Mouse (Mus musculus): Measurements from ENCODE around the gene Acsl5.

Acsl5 gene

DNA sequence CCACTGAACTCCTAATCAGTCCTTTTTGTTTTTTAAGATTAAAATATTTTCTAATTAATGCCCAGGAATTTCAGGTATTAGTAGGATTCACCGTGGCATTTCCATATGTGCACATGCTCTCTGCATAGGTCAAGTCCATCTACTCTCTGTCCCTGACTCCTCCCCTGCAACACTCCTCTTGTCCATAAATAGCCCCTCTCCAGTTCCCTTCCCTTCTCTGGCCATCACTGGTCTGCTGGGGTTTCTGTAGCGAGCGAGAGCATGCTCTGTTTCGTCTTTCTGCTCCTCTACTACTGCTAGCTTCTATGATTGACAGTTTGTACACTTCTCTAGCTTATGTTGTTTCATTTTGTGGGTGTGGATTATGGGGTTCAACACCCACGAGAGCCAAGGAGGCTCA, 80.0 kb downstream of the Acsl5 start:
- no peak for DNase-seq (ENCODE audit: low spot score in 2 of 2)

- peak; percentile 38 to 43 for DNase-seq (ENCODE audit: low spot score in 2 of 2)
These were observed 81.0 kb downstream of the Acsl5 start for GRCm38 (mm10) chr19:55332641-55333268.

- DNase-seq (ENCODE audit: low spot score in 2 of 2), result no peak
These were observed 84.1 kb downstream of the Acsl5 start for GRCm38 (mm10) chr19:55335881-55336280.

GRCm38 (mm10) chr19:55336441-55336840, 84.7 kb downstream of the Acsl5 start:
- no peak for DNase-seq (ENCODE audit: low spot score in 2 of 2)

- no peak for DNase-seq (ENCODE audit: low spot score in 2 of 2)
These were observed 85.3 kb downstream of the Acsl5 start for GRCm38 (mm10) chr19:55337066-55337465.

DNA sequence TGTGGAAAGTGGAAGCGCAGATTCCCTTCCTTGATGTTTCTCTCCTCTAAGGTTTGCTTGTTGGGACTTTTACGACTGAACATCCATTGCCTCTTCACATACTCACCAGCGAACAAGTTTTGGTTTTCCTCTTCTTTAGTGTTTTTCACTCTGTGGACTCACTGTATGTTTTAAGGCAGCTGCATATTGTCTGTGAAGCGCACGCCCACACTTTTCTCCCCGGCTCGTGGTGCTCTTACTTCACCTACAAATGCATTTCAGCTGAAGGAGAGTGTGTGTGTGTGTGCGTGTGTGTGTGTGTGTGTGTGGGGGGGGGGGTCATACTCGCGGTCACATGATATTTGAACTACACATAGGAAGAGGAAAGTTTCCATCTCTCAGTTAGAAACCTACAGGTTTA, 85.9 kb downstream of the Acsl5 start:
- no peak for DNase-seq (ENCODE audit: low spot score in 2 of 2)

DNA sequence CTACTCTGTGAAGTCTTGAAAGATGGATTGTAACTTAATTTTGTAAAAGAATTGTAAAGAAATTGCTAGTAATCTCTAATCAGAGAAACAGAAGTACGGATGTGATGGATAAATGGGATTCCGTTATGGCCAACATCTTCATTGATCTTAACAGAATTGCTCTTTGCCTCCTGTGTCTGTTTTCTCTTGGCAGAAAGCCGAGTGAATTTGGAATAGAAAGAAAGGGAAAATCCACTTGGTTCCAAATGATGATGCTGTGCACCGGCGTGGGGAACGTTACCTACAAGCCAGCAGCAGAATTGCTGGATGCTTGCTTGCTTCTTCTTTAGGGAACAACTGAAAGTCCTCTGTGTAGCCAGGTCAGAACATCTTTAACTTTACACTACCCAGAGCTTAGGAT, 88.8 kb downstream of the Acsl5 start:
- DNase-seq (ENCODE audit: low spot score in 2 of 2), result no peak

- DNase-seq (ENCODE audit: low spot score in 2 of 2), result no peak
These were observed 89.6 kb downstream of the Acsl5 start for GRCm38 (mm10) chr19:55341377-55341776.

DNA sequence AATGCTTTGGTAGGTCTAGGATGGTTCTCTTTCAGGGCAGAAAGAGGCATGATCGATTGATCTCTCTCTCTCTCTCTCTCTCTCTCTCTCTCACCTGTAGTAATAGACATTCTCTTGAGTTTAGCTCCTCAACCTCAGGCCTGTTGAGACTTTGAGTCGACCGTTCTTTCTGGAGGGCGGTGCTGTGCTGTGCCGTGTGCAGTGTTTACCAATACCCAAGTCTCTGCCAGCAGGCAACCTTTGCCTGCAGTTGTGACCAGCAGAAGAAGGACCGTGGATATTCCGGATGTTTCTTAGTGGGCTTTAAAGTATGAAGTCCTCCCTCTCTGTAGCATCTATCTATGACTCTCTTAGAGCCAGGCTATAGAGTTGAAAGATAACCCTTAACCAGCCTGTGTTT, 90.7 kb downstream of the Acsl5 start:
- peak in 1 of 2 experiments; percentile 17 for DNase-seq (ENCODE audit: low spot score in 2 of 2)

GRCm38 (mm10) chr19:55343274-55343673, 91.5 kb downstream of the Acsl5 start:
- peak in 1 of 2 experiments; percentile 27 for DNase-seq (ENCODE audit: low spot score in 2 of 2)

Data from urinary bladder, adult 18-20 months (tissue).